23 mouse cellular contexts compared by ENCODE assay signal in genomic region chr14:33812772-33813171, GRCm38 (mm10).
"Had no signal": no experiment of that assay in that cellular context is flagged by ENCODE, and none has a peak within 500 bp of the region (broad histone marks: within the 10 kb centered on the region; RNA-seq: fewer than 3 reads in every experiment).

No protein-coding gene starts in this region.

- H3K4me2 ChIP-seq: heart, embryonic 12.5 days; hindbrain, embryonic 12.5 days; hindbrain, embryonic 14.5 days; limb, embryonic 12.5 days had no signal

- DNase-seq: gastrocnemius, adult 2 months; gastrocnemius, postnatal 10 days; gastrocnemius, postnatal 25 days; heart, adult 18-20 months; heart, postnatal 10 days; heart, postnatal 4 days; kidney, adult 18-20 months; kidney, adult 8-10 months; kidney, postnatal 10 days; kidney, postnatal 25 days; kidney, postnatal 4 days; liver had no signal

- H3K27me3 ChIP-seq: hindbrain, embryonic 12.5 days; limb, embryonic 12.5 days had no signal

- ATAC-seq: inflammation-experienced regulatory T-cells, adult 6 months; intestine, postnatal 0 days had no signal

- H3K9me3 ChIP-seq: heart, embryonic 10.5 days; heart, embryonic 12.5 days; hindbrain, embryonic 10.5 days; hindbrain, embryonic 12.5 days; limb, embryonic 10.5 days; limb, embryonic 12.5 days had no signal

- H3K27ac ChIP-seq: gastrocnemius, adult 2 months; heart, embryonic 10.5 days; hindbrain, embryonic 10.5 days; hindbrain, embryonic 12.5 days; hindbrain, embryonic 14.5 days; layer of hippocampus, adult 2 months; left cerebral cortex, adult 2 months; limb, embryonic 10.5 days; limb, embryonic 12.5 days had no signal

- H3K4me3 ChIP-seq: gastrocnemius, adult 2 months; heart, embryonic 10.5 days; heart, embryonic 12.5 days; hindbrain, embryonic 10.5 days; hindbrain, embryonic 12.5 days; layer of hippocampus, adult 2 months; left cerebral cortex, adult 2 months; limb, embryonic 10.5 days; limb, embryonic 12.5 days had no signal

- H3K36me3 ChIP-seq: heart, embryonic 10.5 days; heart, embryonic 12.5 days; hindbrain, embryonic 10.5 days; hindbrain, embryonic 12.5 days; limb, embryonic 10.5 days; limb, embryonic 12.5 days had no signal

- H3K9ac ChIP-seq: heart, embryonic 12.5 days; hindbrain, embryonic 12.5 days; hindbrain, embryonic 14.5 days; limb, embryonic 12.5 days had no signal
